Mouse (Mus musculus): Measurements from ENCODE around the gene Tas1r3.

The Tas1r3 gene

GRCm38 (mm10) chr4:155863001-155863400 is at the start of gene Tas1r3:
Gene Tas1r3, minus strand, starts transcription at chr4:155863362.
- DNase-seq (ENCODE audit: low spot score) = no peak

GRCm38 (mm10) chr4:155908751-155909150 is 45.6 kb upstream of the Tas1r3 start:
- DNase-seq (ENCODE audit: low spot score) = no peak

GRCm38 (mm10) chr4:155908281-155908680 is 45.1 kb upstream of the Tas1r3 start:
- DNase-seq (ENCODE audit: low spot score) = no peak

DNA sequence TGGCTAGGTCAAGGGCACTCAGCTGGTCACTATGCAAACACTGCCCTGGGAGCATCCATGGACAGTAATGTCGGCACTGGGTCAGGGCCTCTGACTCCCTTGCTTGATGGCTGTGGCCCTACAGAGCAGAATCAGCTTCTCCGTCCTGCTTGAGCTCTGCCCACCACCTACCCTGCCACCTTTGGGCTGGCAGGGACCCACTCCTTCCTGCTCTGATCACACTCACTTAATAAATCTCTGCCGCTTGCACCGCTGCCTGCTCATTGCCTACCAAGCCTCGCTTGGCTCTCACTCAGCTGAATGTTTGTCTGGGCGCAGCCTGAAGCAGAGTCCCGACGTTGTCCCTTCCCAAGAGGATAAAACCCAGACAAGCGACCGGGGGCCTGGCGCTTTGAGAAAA is 43.8 kb upstream of the Tas1r3 start:
- DNase-seq (ENCODE audit: low spot score) = no peak

- DNase-seq (ENCODE audit: low spot score) = no peak
Observed at GRCm38 (mm10) chr4:155906125-155906524, 43.0 kb upstream of the Tas1r3 start.

GRCm38 (mm10) chr4:155905634-155906033 is 42.5 kb upstream of the Tas1r3 start:
- no peak for DNase-seq (ENCODE audit: low spot score)

DNA sequence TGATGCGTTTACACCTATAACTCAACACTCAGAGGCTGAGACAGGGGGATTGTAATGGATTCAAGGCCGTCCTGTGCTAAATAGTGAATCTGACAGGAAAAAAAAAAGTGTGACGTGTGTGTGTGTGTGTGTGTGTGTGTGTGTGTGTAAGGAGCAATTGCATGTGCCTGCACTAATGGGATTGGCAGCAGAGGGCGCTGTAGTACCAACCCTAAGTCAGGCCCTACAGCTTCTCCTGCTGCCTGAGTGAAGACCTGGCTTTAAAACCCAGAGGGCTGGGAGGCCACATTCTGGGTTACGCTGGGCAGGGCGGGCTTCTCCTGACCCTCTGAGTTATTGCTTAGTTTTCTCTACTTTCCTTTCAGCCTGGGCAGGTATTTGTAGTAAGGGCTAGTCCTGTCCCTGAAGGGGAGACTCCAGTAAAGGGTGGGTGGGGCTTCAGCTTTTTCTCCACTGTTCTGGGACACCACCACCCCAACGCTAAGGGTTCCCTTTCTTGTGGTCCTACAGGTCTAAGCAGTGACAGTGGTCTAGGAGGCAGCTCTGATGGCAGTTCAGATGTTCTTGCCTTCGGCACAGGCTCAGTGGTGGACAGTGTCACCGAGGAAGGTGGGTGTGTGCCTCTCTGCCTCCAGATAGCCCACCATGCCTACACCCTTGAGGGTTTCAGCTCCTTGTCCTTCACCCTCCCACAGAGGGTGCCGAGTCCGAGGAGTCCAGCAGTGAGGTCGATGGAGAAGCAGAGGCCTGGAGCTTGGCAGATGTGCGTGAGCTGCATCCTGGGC is 41.3 kb upstream of the Tas1r3 start:
- DNase-seq (ENCODE audit: low spot score) = no peak

GRCm38 (mm10) chr4:155903246-155903645 is 40.1 kb upstream of the Tas1r3 start:
- DNase-seq (ENCODE audit: low spot score) = no peak

DNA sequence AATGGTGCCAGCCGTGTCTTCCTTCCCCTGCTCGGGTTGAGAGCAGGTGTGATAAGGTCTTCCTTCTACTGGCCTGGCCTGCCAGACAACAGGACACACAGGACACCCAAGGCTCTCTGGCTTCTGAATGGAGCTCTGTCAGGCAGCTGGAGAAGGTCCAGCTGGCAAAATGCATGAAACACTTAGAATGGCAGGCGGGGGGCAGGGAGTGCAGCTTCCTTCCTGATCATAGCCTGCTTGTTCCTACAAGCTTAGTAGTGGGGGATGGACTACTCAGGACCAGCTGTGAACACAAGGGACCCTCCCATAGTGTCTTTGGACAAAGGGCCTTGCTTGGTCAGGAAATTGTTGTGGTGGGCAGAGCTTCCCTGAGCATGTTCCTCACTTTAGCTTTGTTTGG is 38.0 kb upstream of the Tas1r3 start:
- peak; percentile 77 for DNase-seq (ENCODE audit: low spot score)

GRCm38 (mm10) chr4:155899355-155899754 is 36.2 kb upstream of the Tas1r3 start:
- DNase-seq (ENCODE audit: low spot score) = no peak

GRCm38 (mm10) chr4:155898318-155898717 is 35.2 kb upstream of the Tas1r3 start:
- peak; percentile 36 for DNase-seq (ENCODE audit: low spot score)

DNA sequence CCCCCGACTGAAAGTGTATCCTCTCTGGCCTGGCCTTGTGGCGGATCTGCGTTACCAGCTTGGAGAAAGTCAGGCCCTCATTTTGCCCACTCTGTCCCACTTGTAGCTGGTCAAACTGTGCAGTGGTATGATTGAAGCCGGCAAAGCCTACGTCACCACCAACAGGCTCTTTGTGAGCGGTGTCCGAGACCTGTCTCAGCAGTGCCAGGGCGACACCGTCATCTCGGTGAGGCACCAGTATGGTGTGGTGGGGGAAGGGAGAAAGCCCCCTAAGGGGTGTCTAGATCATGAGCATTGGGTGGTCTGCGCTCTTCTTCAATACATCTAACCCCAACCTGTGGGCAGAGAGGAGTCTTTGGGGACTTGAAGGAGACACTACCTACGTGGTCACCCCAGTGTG is 33.3 kb upstream of the Tas1r3 start:
- DNase-seq (ENCODE audit: low spot score) = no peak

DNA sequence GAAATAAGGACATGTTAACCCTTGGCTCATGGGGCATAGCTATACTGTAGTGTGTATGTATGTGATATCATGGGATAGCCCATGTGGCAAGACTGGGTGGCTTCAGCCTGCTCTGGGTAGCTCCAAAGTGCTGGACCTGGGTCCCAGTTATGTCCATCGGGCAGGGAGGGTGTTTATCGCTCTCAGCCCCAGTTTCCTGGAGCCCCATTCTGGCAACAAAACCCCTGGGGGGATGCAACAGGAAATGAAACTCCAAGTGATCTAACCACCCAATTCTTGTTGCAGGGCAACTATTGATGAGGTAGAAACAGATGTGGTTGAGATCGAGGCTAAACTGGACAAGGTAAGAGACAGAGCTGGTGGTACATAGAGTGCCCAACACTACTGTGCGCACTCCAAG is 32.7 kb upstream of the Tas1r3 start:
- DNase-seq (ENCODE audit: low spot score) = no peak

DNA sequence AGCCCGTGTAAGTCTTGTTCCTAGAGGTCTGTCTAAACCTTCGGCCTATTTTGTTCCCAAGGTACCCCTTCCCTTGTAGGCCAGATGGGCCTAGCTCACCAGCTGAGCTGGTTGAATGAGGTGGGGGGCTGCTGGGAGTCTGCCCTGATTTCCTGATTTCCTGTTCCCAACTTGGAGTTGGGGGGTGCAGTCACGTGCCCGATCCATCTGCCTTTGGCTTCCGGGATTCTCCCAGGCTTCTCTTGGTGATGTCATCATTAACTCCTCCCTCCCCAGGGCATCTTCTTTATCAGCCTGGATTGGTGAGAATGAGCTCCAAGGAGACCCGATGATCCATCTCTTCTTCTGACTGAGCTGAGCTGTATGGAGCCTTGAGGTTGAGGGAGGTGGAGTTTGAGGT is 32.1 kb upstream of the Tas1r3 start:
- peak; percentile 78 for DNase-seq (ENCODE audit: low spot score)

DNA sequence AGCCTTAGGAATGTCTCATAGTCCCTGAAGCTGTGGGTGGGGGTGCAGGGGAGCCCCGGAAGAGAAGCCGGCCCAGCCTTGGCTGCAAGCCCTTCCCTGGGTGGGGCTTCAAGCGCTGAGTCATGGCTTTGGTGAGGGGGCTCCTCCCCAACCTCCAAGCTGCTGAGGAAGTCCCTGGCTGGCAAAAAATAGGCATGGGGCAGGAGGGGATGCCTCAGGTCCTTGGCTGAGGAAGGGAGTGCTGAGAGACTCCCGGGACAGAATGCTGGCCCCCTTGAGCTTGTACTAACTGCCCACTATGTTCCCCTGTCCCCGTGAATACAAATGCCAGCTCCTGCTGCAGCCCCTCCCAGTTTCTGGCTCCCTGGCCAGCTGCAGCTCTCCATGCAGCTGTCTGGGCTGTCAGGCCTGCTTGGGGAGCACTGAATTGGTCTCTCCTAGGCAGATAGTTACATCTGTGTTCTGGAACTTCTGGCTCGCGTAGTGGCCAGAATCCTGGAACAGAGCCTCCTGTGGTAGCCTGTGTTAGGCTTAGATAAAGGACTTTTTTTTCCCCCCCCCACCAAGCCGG is 31.2 kb upstream of the Tas1r3 start:
- DNase-seq (ENCODE audit: low spot score) = peak; percentile 74

DNA sequence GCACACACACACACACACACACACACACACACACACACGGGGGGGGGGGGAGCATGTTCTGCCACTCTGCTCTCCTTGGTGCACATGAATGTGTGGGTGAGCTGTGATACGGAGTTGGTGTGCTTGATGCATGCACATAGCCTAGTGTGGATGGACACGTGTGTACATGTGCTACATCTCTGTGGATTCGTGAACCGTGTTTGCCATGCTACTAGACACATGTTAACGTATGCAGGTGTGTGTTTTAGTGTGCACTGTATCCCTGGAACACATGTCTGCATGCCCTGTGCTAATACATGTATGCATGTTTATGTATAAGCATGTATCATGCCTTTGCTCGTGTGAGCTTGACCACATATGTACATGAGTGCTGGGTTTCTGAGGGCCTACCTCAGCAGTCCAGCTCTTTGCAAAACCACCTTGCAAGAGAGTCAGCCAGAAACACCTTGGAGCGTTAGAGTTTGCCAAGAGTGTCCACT is 30.1 kb upstream of the Tas1r3 start:
- no peak for DNase-seq (ENCODE audit: low spot score)

GRCm38 (mm10) chr4:155892438-155893211 is 29.5 kb upstream of the Tas1r3 start:
- peak; percentile 59 for DNase-seq (ENCODE audit: low spot score)

- DNase-seq (ENCODE audit: low spot score) = peak; percentile 88
Observed at GRCm38 (mm10) chr4:155892017-155892416, 28.9 kb upstream of the Tas1r3 start.

DNA sequence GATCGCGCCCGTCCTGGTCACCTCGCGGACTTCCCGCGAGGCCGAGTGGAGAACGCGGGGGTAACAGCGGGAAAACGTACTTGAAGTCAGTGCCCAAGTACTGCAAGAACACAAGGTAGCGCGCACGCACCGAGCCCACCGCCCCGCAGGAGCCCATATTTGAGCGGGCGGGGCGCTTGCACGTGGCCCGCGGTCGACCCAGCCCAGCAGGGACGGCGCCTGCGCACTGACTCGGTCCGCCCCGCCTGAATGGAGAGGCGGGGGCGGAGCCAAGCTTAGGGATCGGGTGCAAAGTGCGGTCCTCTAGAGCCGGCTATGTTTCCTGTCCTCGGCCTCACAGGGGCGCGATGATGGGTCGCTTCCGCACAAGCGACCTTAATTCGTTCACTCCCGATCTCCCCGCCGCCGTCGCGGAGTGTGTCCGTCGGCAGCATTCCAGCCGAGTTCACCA is 28.4 kb upstream of the Tas1r3 start, which contains the start of the genes Pusl1 and Acap3:
Gene Pusl1, minus strand, starts transcription at position 231 of the 451 bp plus-strand sequence.
Gene Acap3, plus strand, starts transcription at position 272 of the 451 bp plus-strand sequence.
- peak; percentile 97 for DNase-seq (ENCODE audit: low spot score)

DNA sequence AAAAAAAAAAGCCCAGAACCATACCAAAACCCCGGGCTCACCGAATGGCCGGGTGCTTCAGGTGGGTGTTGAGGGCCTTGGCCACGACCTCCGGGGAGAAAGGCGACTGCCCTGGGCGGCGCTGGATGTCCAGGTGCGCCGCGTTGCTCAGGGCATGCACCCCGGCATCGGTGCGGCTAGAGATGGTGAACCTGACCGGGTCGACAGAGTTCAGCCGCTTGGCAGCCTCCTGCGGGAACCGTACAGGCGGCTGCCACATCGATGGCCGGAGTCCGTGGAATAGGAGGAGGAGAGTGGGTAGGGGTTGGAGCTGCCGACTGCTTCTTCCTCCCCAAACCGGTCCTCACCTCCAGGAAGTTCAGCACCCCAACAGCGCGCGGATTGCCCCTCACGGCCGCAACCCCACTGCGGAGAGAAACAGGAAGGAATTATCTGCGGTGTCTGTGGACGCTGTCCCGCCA is 27.9 kb upstream of the Tas1r3 start:
- no peak for DNase-seq (ENCODE audit: low spot score)

GRCm38 (mm10) chr4:155889316-155889715 is 26.2 kb upstream of the Tas1r3 start:
- no peak for DNase-seq (ENCODE audit: low spot score)

- no peak for DNase-seq (ENCODE audit: low spot score)
Observed at GRCm38 (mm10) chr4:155888181-155888580, 25.0 kb upstream of the Tas1r3 start.

Measured in MN1 (cell line).